Mouse (Mus musculus) forebrain, embryonic 15.5 days (tissue): ENCODE data around the gene Zfp970. TPM values are rescaled to one million over a fixed set of nuclear protein-coding genes. Genes with fewer than 3 reads are reported as not detected.
"Not testable (repeated sequence)": the region's sequence is repeated elsewhere in the genome, so short reads cannot be mapped to it uniquely, and the experiment has no call there.

Source experiments
- ATAC-seq: fragments of 200-750 bp; cut with Nextera tagmentation; replicated peaks from 2 replicates; pipeline ENCODE4 v1.8.0; 2017; ENCODE audit warnings: mild to moderate bottlenecking, moderate TSS enrichment, moderate library complexity
- H3K27ac ChIP-seq: fragments of 300-500 bp; sonication (generic); replicated peaks from 2 replicates; pipeline ENCODE4 v1.5.1; 2015; ENCODE audit warnings: mild to moderate bottlenecking, inconsistent platforms
- H3K27me3 ChIP-seq: fragments of 300-500 bp; sonication (generic); 2 replicates; pipeline ENCODE4 v1.6.1; 2015; ENCODE audit warnings: inconsistent platforms
- H3K36me3 ChIP-seq: fragments of 300-500 bp; sonication (generic); 2 replicates; pipeline ENCODE4 v1.6.1; 2015; ENCODE audit warnings: mild to moderate bottlenecking, inconsistent platforms
- H3K4me1 ChIP-seq: fragments of 300-500 bp; sonication (generic); 2 replicates; pipeline ENCODE4 v1.6.1; 2015; ENCODE audit warnings: inconsistent platforms
- H3K4me2 ChIP-seq: fragments of 300-500 bp; sonication (generic); replicated peaks from 2 replicates; pipeline ENCODE4 v1.6.1; 2015; ENCODE audit warnings: mild to moderate bottlenecking, inconsistent platforms
- H3K4me3 ChIP-seq: fragments of 300-500 bp; sonication (generic); 2 replicates; pipeline ENCODE4 v1.5.1; 2015; ENCODE audit warnings: mild to moderate bottlenecking, inconsistent platforms
- H3K9ac ChIP-seq: fragments of 300-500 bp; sonication (generic); replicated peaks from 2 replicates; pipeline ENCODE4 v1.6.1; 2015; ENCODE audit warnings: mild to moderate bottlenecking, inconsistent platforms
- H3K9me3 ChIP-seq: fragments of 300-500 bp; sonication (generic); 2 replicates; pipeline ENCODE4 v1.6.1; 2016; ENCODE audit warnings: inconsistent platforms
- WGBS: fragments of 180-500 bp; shearing (Covaris S2); methylation state at CpG from one replicate; pipeline ENCODE4 v1.1.7; 2015; ENCODE audit warnings: mixed read lengths; 5-methylcytosine and 5-hydroxymethylcytosine counted together
- polyA plus RNA-seq: library from polyadenylated mRNA; unstranded; fragments of >200 nt; fragmentation: Nextera tagmentation; extraction: Ambion mirVana; gene quantifications from 2 replicates; pipeline ENCODE4 v1.2.1, GENCODE M21; 2015

Zfp970 gene
- 6.1 and 6.4 TPM in 2 replicates for polyA plus RNA-seq

DNA sequence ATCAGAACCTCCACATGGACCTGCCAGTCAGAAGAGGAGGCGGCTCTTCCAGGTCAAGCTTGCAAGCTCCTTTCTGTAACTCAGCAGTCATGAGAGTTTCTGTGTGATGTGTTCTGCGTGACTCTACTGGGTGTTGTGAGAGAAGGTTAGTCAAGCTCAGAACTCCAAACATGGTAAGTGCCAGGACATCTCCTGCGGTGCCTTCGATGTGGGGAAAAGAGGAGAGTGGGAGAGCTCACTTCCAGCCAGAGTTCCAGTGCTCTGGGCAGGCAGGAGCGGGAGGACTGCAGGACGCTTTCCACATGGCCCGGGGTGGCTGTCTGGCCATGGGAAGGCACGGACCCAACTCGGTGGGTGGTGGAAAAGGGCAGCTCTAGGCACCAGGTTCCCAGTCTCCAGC lies at the start of gene Zfp970:
Zfp970 (plus strand) TSS at position 58 of the 400 bp plus-strand sequence.
- not testable (repeated sequence) for H3K27me3 ChIP-seq, ATAC-seq, H3K4me1 ChIP-seq, H3K36me3 ChIP-seq, H3K9me3 ChIP-seq, H3K27ac ChIP-seq
- Histone ChIP-seq H3K4me3 (peak within 1 kb of the TSS; percentile 43), H3K4me2 (peak within 1 kb of the TSS; percentile 40), H3K9ac (peak within 1 kb of the TSS; percentile 24; the same call in 1 of the 2 replicates)
- 4% methylated on average over 8 of the region's 9 CpGs for WGBS

DNA sequence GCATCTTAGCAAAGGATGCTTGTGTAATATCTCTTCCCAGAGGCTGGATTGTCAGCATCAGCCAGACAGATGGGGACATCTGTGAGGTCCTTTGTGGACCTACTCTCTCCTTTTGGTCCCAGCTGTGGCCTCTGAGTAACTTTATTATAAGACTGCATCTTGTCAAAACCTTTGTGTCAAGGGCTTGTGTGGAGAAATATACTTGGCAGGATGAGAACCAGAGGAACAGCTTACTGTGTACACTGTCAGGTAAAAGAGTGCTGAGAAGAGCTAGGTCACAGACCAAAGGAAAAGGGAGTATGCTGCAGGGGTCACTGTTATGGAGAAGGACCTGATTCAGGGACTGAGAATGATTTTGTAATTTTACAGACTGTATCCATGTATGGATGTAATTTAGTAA lies 3.7 kb downstream of the Zfp970 start:
- H3K4me3 ChIP-seq, H3K9ac ChIP-seq, H3K36me3 ChIP-seq, H3K4me1 ChIP-seq, H3K9me3 ChIP-seq, ATAC-seq, H3K4me2 ChIP-seq, H3K27ac ChIP-seq, H3K27me3 ChIP-seq: not testable (repeated sequence)

DNA sequence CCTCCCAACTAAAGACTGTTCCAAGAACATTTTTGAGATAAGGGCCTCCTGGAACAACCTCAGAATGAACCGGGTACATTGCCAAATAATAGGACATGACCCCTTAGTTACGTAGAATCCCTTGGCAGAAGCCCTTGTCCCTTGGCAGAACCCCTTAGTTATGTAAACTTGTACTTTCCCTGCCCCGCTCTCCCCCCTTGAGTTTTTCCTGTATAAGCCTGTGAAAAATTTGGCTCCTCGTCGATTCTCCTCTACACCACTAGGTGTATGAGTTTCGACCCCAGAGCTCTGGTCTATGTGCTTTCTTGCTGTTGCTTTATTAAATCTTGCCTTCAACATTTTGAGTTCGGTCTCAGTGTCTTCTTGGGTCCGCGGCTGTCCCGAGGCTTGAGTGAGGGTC lies 7.7 kb downstream of the Zfp970 start:
- ATAC-seq = not testable (repeated sequence)

DNA sequence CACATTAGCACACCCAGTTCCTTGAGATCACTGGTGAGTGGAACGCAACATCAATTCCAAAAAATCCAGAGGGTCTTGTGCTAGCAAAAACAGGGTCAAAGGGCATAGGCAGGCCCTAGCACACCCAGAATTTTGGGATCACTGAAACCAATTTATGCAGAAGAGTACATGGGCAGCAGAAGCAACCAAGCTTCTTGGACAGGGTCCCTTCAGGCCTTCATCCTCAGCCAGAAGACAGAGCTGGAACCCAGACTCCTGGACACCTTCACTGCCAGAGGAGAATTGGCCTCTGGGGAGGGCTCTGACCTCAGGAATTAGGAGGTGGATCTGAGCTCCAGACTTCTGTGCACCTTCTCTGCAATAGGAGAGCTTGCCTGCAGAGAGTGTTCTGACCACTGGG lies 17.4 kb downstream of the Zfp970 start:
- H3K4me2 ChIP-seq, ATAC-seq, H3K4me3 ChIP-seq, H3K27ac ChIP-seq, H3K27me3 ChIP-seq, H3K9me3 ChIP-seq, H3K4me1 ChIP-seq, H3K9ac ChIP-seq, H3K36me3 ChIP-seq: not testable (repeated sequence)
- 88% methylated on average over 1 of the region's 1 CpGs for whole genome bisulfite sequencing

More for the DNA sequence above, 7.7 kb downstream of the Zfp970 start:
- not testable (repeated sequence) for H3K4me1 ChIP-seq, H3K4me3 ChIP-seq, H3K4me2 ChIP-seq, H3K36me3 ChIP-seq, H3K9me3 ChIP-seq, H3K27ac ChIP-seq, H3K9ac ChIP-seq, H3K27me3 ChIP-seq
- 86% methylated on average over 6 of the region's 10 CpGs for WGBS

DNA sequence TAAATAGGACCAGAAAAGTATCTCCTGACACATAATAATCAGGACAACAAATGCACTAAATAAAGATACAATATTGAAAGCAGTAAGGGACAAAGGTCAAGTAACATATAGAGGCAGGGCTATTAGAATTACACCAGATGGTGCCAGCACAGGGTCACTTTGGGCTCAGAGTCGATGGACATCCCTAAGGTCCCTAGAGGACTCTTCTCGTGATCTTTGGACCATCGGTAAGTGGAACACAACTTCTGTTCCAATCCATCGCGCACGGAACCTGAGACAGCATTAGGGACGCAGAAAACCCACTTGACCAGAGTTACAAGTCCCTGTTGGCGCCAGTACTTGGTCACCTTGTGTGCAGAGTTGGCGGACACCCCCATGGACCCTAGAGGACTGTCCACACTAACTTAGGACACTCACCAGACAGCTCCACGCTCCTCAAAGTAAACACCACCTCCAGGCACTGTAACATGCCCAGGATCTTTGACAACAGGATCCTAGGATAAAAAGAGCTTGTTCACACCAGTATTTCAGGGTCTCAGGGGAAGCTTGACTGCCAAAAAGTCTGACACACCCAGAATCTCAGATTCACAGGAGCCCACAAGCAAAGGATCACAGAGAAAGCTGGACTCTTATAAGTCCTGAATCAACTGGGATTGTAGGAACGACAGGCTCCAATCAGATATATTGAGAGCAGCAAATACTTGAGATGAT lies 18.9 kb downstream of the Zfp970 start:
- H3K27ac ChIP-seq, H3K27me3 ChIP-seq, H3K36me3 ChIP-seq, ATAC-seq, H3K4me1 ChIP-seq, H3K4me3 ChIP-seq, H3K9me3 ChIP-seq, H3K4me2 ChIP-seq, H3K9ac ChIP-seq: not testable (repeated sequence)
- 89% methylated on average over 11 of the region's 11 CpGs for WGBS

DNA sequence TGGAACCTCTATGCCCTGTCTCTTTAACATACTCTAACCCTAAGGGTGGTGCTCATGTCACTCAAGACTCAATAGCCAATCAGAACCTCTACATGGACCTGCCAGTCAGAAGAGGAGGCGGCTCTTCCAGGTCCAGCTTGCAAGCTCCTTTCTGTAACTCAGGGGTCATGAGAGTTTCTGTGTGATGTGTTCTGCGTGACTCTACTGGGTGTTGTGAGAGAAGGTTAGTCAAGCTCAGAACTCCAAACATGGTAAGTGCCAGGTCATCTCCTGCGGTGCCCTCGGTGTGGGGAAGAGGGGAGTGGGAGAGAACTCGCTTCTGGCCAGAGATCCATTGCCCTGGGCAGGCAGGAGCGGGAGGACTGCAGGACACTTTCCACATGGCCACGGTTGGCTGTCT lies 33.5 kb downstream of the Zfp970 start, which contains the start of gene Gm14403:
Gm14403 (plus strand) TSS at position 149 of the 400 bp plus-strand sequence.
- H3K4me2 ChIP-seq = peak within 1 kb of the TSS; percentile 38
- not testable (repeated sequence) for H3K4me1 ChIP-seq, H3K9me3 ChIP-seq, H3K27me3 ChIP-seq, H3K9ac ChIP-seq, H3K27ac ChIP-seq, ATAC-seq, H3K36me3 ChIP-seq
- peak within 1 kb of the TSS; percentile 39 for H3K4me3 ChIP-seq
- WGBS = 12% methylated on average over 7 of the region's 7 CpGs

DNA sequence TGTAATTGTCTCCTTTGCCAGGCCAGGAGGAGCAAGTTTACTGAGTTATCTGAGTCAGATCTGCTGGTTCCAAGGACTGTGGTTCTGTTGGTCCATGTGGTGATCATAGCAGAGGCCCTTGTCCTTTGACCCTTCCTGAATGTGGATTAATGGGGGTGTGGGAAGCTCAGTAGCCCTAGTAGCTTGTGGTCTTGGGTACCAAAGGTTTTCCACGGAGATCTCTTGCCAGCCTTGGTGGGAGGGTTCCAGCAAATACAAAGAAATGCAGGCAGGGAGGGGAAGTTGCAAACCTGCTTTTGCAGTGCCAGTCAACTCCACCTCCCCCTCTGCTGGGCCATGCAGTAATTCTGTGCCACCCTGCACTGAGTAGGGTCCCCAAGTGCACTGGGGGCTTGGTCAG lies 34.6 kb downstream of the Zfp970 start:
- H3K4me3 ChIP-seq, H3K36me3 ChIP-seq, H3K4me1 ChIP-seq, H3K9ac ChIP-seq, ATAC-seq, H3K9me3 ChIP-seq, H3K27me3 ChIP-seq, H3K4me2 ChIP-seq, H3K27ac ChIP-seq: not testable (repeated sequence)
- WGBS = 71% methylated on average over 1 of the region's 1 CpGs

DNA sequence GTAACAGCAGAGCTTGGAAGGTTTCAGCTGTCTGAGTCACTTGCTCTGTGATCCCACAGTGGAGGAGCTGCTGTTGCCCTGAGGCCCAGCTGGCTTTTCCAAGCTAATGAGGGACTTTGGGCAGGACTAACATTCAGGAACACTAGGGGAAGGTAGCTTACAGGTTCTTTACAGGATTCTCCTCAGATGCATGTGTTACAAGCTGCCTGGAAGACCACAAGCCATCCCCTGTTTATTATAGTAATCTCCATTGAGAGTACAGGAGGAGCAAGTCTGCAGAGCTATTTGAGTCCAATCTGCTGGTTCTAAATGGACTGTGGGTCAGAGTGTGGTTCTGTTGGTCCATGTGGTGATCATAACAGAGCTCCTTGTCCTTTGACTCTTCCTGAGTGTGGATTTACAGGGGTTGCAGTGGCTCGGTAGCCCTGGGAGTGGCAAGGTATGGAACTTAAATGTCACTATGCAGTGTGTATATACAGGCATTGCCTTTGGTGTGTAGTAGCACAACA lies 40.7 kb downstream of the Zfp970 start:
- not testable (repeated sequence) for H3K4me1 ChIP-seq, ATAC-seq, H3K4me2 ChIP-seq, H3K9me3 ChIP-seq, H3K27ac ChIP-seq, H3K36me3 ChIP-seq, H3K4me3 ChIP-seq, H3K27me3 ChIP-seq, H3K9ac ChIP-seq
- WGBS = 89% methylated on average over 1 of the region's 1 CpGs

DNA sequence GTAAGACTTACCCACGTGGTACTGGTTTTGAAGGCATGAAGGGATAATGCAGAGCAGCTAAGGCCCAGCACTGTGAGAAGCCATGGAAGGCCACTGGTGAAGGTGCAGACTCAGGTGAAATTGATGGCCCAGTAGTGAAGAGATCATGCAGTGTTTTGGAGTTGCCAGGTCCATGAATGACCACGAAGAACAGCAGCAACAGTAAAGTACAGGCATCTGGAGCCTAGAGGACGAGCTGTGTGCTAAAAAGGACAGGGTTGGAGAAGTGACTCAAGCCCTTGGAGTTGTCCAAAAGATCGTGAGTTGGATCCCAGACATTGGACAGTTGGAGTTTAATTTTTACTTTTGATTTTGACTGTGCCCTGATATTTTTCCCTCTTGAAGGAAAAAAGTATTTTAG lies 46.8 kb downstream of the Zfp970 start:
- H3K27me3 ChIP-seq, H3K9ac ChIP-seq, ATAC-seq, H3K36me3 ChIP-seq, H3K4me2 ChIP-seq, H3K27ac ChIP-seq, H3K4me1 ChIP-seq, H3K4me3 ChIP-seq, H3K9me3 ChIP-seq: not testable (repeated sequence)
- WGBS = 68% methylated on average over 4 of the region's 4 CpGs

DNA sequence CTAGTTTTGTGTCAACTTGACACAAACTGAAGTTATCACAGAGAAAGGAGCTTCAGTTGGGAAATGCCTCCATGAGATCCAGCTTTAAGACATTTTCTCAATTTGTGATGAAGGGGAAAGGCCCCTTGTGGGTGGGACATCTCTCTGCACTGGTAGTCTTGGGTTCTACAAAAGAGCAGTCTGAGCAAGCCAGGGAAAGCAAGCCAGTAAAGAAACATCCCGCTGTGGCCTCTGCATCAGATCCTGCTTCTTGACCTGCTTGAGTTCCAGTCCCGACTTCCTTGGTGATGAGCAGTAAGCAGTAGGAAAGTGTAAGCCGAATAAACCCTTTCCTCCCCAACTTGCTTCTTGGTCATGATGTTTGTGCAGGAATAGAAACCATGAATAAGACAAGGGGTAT lies 47.4 kb downstream of the Zfp970 start:
- ATAC-seq, H3K9ac ChIP-seq, H3K9me3 ChIP-seq, H3K27ac ChIP-seq, H3K4me3 ChIP-seq, H3K4me1 ChIP-seq, H3K36me3 ChIP-seq, H3K27me3 ChIP-seq, H3K4me2 ChIP-seq: not testable (repeated sequence)
- WGBS = 93% methylated on average over 3 of the region's 3 CpGs

DNA sequence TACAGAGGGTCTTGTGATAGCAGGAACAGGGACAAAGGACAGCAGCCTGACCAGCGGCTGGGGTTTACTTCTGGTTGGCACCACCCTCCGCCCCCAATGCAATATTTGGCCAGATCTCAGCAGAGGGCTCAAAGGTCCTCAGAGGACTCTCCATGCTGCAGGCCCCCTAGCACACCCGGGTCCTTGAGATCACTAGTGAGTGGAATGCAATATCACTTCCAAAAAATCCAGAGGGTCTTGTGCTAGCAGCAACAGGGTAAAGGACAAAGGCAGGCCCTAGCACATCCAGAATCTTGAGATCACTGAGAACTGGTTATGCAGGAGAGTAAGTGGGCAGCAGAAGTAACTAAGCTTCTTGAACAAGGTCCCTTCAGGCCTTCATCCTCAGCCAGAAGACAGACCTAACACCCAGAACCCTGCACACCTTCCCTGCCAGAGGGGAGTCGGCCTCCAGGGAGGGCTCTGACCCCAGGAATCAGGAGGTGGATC lies 49.5 kb downstream of the Zfp970 start:
- not testable (repeated sequence) for H3K4me3 ChIP-seq, H3K9me3 ChIP-seq, H3K27ac ChIP-seq, ATAC-seq, H3K9ac ChIP-seq, H3K27me3 ChIP-seq, H3K4me2 ChIP-seq, H3K36me3 ChIP-seq, H3K4me1 ChIP-seq
- WGBS = 87% methylated on average over 4 of the region's 4 CpGs

DNA sequence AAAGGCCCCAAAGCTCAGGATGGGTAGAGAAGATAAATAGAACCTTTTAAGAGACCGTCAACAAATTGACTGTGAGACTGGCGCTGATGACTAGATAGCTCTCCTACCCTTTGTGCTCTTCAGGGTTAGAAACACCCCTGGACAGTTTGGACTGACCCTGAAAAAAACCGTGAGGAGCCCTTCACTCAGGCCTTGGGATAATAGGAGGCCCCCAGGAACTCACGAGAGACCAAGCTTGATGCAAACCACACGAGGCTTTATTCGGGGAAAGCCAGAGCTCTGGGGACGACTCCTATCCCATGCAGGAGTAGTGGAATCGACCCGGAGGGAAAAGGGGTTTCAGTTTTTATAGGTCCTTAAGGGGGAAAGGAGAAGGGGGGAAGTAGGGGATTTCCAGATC lies 53.2 kb downstream of the Zfp970 start:
- H3K4me3 ChIP-seq, H3K27ac ChIP-seq, ATAC-seq, H3K36me3 ChIP-seq, H3K9me3 ChIP-seq, H3K4me2 ChIP-seq, H3K4me1 ChIP-seq, H3K27me3 ChIP-seq, H3K9ac ChIP-seq: not testable (repeated sequence)
- WGBS = 88% methylated on average over 9 of the region's 9 CpGs

DNA sequence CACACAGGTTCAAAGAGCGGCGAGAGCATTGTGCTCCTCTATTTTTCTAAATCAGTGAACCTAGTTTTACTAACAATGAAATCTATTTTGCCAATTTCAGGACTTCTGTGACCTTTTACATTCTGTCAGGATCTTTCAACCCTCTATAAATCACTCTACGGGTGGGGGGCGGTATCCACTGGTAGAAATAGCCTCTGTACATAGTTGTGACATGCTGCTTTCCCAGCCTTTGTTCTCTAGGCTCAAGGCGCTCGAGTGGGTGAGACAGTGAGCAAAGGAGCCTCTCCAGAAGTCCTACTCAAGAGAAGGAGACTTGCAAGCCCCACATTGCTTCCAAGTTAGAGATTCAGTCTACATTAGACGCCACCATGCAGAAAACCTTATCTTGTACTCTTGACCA lies 53.8 kb downstream of the Zfp970 start:
- not testable (repeated sequence) for H3K9me3 ChIP-seq, H3K27ac ChIP-seq, H3K4me1 ChIP-seq, H3K4me2 ChIP-seq, H3K9ac ChIP-seq, H3K4me3 ChIP-seq, ATAC-seq, H3K27me3 ChIP-seq, H3K36me3 ChIP-seq
- WGBS = 88% methylated on average over 7 of the region's 7 CpGs
